Mouse (Mus musculus) CD4-positive, CD25-positive, alpha-beta regulatory T cell, adult 4 months (primary cell): Measurements from ENCODE around the gene Prox1. TPM values are rescaled to one million over a fixed set of nuclear protein-coding genes. Genes with fewer than 3 reads are reported as not detected.

ENCODE experiments used
- ATAC-seq: one replicate; pipeline ENCODE4 v1.8.0; 2017
- polyA plus RNA-seq, 2 experiments: library from polyadenylated mRNA; unstranded; fragments of 100-300 nt; shearing (Covaris generic); gene quantifications; one replicate each; pipeline ENCODE4 v1.2.1; 2017

Gene Prox1
- polyA plus RNA-seq, 2 experiments from 2014 or later, result 0.11 to 0.20 TPM

- no peak for ATAC-seq
These were observed 30.0 kb downstream of the Prox1 start for GRCm38 (mm10) chr1:190140519-190140918.

- ATAC-seq, result no peak
These were observed 30.7 kb downstream of the Prox1 start for GRCm38 (mm10) chr1:190139711-190140405.

DNA sequence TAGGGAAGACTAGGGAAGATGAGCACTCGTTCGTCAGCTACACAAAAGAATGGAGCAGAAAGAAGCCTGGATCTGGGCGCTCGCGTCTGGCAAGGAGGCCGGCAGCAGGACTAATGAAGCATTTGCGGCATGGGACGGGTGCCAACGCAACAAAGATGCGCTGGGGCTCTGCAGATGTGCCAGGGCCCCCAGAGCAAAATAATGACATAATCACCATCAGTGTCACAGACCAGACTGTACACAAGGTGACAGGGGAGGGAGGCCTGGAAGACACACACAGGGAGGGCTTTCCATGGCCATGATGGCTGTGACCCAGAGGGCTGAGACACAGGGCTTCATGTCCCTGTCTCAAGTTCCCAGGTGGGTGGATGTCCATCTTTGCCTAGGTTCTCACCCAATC lies 32.6 kb downstream of the Prox1 start:
- no peak for ATAC-seq

- no peak for ATAC-seq
These were observed 37.6 kb downstream of the Prox1 start for GRCm38 (mm10) chr1:190132897-190133296.

- ATAC-seq, result no peak
These were observed 39.6 kb downstream of the Prox1 start for GRCm38 (mm10) chr1:190130888-190131287.

- ATAC-seq, result no peak
These were observed 41.0 kb downstream of the Prox1 start for GRCm38 (mm10) chr1:190129553-190129952.

- no peak for ATAC-seq
These were observed 41.7 kb downstream of the Prox1 start for GRCm38 (mm10) chr1:190128674-190129322.

DNA sequence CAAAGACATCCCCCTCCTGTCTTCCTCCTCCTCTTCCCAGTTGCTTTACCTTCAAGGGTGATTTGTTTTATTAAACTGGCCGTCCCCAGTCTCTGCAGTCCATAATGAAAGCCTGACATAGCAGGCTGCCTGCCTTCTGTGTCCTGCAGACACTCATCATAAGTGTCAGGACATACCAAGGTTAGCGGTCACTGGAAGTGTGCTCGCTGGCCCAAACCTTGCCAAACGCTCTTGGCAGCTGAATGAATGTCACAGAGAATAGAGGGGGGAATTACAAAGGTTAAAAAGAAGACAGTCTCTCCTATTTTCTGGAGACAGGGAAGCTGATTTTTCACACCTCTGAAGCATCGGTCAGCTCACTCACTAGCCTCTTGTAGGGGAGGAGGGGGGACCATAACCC lies 42.6 kb downstream of the Prox1 start:
- no peak for ATAC-seq

- no peak for ATAC-seq
These were observed 43.2 kb downstream of the Prox1 start for GRCm38 (mm10) chr1:190127163-190127795.

- ATAC-seq, result no peak
These were observed 45.4 kb downstream of the Prox1 start for GRCm38 (mm10) chr1:190124961-190125739.

- ATAC-seq, result no peak
These were observed 47.1 kb downstream of the Prox1 start for GRCm38 (mm10) chr1:190123404-190123803.

GRCm38 (mm10) chr1:190115985-190116384 lies 54.5 kb downstream of the Prox1 start:
- no peak for ATAC-seq

- no peak for ATAC-seq
These were observed 58.8 kb downstream of the Prox1 start for GRCm38 (mm10) chr1:190111741-190112140.

DNA sequence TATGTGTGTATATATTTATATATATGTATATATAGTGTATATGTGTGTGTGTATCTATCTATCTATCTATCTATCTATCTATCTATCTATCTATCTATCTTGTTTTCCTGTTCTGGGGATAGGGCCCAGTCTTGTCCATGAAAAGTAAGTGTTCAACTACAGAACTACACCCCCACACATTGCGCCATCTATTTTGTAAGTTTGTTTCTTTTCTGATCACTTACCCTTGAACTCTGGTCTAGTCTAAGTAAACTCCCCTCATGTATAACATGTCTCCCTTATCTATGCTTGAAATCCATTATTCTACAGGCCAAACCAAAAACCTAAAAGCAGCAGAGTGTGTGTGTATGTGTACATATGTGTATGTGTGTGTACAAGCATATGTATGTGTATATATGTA lies 62.9 kb downstream of the Prox1 start:
- ATAC-seq, result no peak

DNA sequence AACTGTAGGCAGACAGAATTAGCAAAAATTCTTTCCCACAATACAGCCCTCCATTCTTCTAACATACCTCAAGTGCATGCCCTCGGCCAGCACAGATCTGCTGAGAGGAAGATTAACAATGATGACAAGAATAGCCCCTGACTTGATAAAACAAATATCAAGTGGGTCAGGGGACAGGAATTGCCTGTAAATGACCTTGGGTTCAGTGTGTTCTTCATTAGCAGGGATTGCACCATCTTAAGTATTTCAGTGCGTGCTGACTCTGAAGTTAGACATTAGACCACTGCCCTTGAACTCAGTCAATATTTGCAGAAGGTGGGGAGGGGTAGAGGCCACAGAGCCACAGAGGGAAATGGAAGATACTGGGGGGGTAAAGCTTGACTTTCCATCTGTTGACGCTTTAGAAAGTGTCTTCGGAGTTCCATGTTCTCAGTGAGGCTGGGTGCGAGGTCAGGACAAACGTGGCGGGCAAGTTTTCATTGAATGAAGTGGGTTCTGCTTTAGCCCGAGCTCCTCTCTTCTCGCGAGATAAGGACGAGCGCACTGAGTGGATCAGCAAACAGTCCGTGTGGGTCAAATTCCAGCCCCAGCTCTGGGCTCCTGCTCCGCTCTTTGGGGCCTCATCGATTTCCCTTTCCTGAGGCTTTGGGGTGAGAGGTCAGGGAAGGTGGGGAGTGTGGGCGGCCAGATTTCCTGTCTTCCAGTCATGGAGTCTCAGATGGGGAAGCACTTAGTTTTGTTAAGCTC lies 63.7 kb downstream of the Prox1 start:
- ATAC-seq, result no peak

- ATAC-seq, result no peak
These were observed 64.5 kb downstream of the Prox1 start for GRCm38 (mm10) chr1:190106060-190106459.

DNA sequence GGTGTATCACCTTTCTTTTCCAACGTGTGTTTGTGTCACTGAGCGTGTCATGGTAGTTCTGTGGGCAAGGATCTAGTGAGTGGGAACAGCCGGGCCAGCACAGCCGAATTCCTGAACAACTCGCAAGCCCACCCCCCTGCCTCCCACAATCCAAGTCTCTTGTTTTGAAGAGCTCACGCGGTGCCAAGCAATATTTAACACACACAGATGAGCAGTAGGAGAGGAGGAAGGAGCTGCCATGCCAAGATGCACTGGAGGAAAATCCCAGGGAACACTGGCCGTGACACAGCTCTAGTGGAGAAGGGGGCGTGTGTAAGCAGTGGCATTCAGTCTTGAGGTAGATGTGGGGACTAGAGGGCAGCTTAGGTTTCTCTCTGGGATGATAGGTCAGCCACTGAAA lies 77.2 kb downstream of the Prox1 start:
- ATAC-seq, result no peak

DNA sequence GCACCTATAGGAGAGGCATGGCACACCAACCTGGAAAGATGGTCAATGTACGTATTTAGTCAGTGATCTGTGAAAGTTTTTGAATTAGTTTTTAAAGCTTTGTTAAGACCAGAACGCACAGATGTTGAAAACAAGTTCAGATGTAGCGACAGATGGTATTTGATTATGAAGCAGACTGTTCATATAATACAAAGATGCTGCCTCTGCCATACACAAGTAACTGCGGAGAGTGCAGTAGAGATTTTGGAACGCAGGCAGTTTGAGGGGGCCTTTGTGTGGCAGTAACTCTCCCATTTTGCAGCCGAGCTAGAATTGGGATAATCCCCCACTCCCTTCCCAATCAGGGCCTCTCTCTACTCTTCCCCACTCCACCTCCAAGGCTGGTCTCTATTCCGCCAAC lies 78.4 kb downstream of the Prox1 start:
- ATAC-seq, result no peak

DNA sequence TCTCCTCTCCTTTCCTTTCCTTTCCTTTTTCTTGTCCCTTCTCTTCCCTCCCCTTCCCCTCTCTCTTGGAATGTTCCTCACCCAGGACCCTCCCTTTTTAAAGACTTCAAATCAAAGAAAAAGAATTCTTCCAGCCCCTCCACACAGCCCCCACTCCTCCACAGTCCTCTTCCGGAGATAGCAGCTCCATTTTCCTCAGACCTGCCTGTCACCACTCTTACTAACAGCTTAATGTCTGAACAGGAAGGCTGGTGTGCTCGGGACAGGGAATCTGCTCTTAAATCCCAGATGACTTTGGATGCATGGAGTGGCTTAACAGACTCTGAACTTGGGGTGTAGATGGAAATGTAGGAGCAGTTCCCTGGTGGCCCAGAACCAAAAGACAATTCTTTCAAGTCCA lies 81.6 kb downstream of the Prox1 start:
- ATAC-seq, result no peak

GRCm38 (mm10) chr1:190085703-190086102 lies 84.8 kb downstream of the Prox1 start:
- ATAC-seq, result no peak

- no peak for ATAC-seq
These were observed 90.8 kb downstream of the Prox1 start for GRCm38 (mm10) chr1:190079643-190080275.

DNA sequence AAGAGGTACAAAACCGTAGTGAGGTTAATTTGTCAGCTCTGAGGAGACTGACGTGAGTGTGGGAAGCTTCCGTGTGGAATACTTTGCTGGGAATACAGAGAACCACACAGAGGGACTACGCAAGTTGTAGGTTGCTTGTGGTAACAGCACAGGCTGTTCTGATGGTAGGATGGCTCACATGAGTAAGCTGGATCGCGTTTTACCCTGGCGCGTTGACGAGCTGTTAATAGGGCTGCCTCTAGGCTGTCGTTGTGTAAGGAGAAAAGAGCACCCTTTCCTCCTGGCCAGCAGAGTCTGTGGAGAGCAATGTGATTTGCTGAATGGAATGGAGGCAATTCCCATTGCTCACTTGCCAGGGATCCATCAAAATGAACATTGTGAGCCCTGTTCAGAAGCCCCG lies 93.9 kb downstream of the Prox1 start:
- no peak for ATAC-seq
